Mouse (Mus musculus) lung, adult 2 months (tissue): Measurements from ENCODE around the gene Kmt2d.

ENCODE experiments used
- CTCF ChIP-seq: fragments of 200-500 bp; IDR thresholded peaks from 2 replicates; pipeline ENCODE4 v1.5.1; 2011; ENCODE audit warnings: mild to moderate bottlenecking, low read length, control low read depth; ENCODE audit not compliant: insufficient read depth
- POLR2A ChIP-seq: fragments of 200-500 bp; IDR thresholded peaks from 2 replicates; pipeline ENCODE4 v1.6.1; 2011; ENCODE audit warnings: low read depth, mild to moderate bottlenecking, control low read depth, low read length, borderline replicate concordance; ENCODE audit errors: extremely low read depth

DNA sequence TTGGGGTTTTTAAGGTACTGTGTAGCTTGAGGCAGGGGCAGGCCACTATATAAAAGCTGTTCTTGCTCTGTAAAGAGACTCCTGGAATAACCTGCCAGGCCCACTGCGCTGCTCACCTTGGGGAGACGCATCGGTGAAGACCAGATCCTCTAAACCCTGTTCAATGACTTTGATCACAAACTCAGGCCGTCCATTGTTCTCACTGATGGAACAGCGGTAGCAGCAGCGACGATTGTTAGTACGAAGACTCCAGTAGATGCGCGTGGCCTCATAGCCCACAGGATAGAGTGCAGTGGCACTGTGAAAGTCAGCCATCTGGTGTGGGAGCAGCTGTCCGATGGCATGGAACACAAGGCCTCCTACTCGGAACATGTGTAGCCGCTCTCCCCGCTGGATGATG, 31.8 kb downstream of the Kmt2d start:
- TF ChIP-seq CTCF (no peak), POLR2A (no peak)
